Mouse (Mus musculus) embryonic facial prominence, embryonic 14.5 days (tissue): ENCODE results near the gene Grik5. TPM values are rescaled to one million over a fixed set of nuclear protein-coding genes. Genes with fewer than 3 reads are reported as not detected.

Experiments used
- ATAC-seq: fragments of 200-750 bp; cut with Nextera tagmentation; 2 replicates; pipeline ENCODE4 v1.8.0; 2017; ENCODE audit warnings: low read depth, moderate number of reproducible peaks, moderate TSS enrichment
- DNase-seq: peaks from one replicate; pipeline ENCODE4 v3.0.0-alpha.2; 2015; ENCODE audit warnings: low spot score
- H3K27ac ChIP-seq: fragments of 300-500 bp; sonication (generic); replicated peaks from 2 replicates; pipeline ENCODE4 v1.5.1; 2014; ENCODE audit warnings: low read depth, mild to moderate bottlenecking, low read length, moderate library complexity
- H3K27me3 ChIP-seq: fragments of 300-500 bp; sonication (generic); replicated peaks from 2 replicates; pipeline ENCODE4 v1.6.1; 2014; ENCODE audit warnings: low read length; ENCODE audit not compliant: control insufficient read depth, insufficient read depth
- H3K36me3 ChIP-seq: fragments of 300-500 bp; sonication (generic); 2 replicates; pipeline ENCODE4 v1.6.1; 2014; ENCODE audit warnings: low read length, mixed read lengths; ENCODE audit not compliant: control insufficient read depth, insufficient read depth
- H3K4me1 ChIP-seq: fragments of 300-500 bp; sonication (generic); 2 replicates; pipeline ENCODE4 v1.6.1; 2014; ENCODE audit warnings: antibody characterized with exemption, low read length; ENCODE audit not compliant: control insufficient read depth, insufficient read depth
- H3K4me2 ChIP-seq: fragments of 300-500 bp; sonication (generic); 2 replicates; pipeline ENCODE4 v1.6.1; 2014; ENCODE audit warnings: low read depth, mild to moderate bottlenecking, low read length, moderate library complexity, mixed read lengths
- H3K4me3 ChIP-seq: fragments of 300-500 bp; sonication (generic); 2 replicates; pipeline ENCODE4 v1.5.1; 2014; ENCODE audit warnings: low read depth, mild to moderate bottlenecking, low read length
- H3K9ac ChIP-seq: fragments of 300-500 bp; sonication (generic); 2 replicates; pipeline ENCODE4 v1.6.1; 2014; ENCODE audit warnings: low read depth, mild to moderate bottlenecking, low read length, moderate library complexity, mixed read lengths
- H3K9me3 ChIP-seq: fragments of 300-500 bp; sonication (generic); 2 replicates; pipeline ENCODE4 v1.6.1; 2016; ENCODE audit warnings: low read length; ENCODE audit not compliant: control insufficient read depth
- WGBS: fragments of 180-500 bp; shearing (Covaris S2); extraction: QIAGEN DNeasy Blood & Tissue Kit; methylation state at CpG from one replicate; pipeline ENCODE4 v1.1.7; 2014; 5-methylcytosine and 5-hydroxymethylcytosine counted together
- microRNA-seq: library from miRNA; unstranded; fragments of <30 nt; microRNA quantifications from one replicate; pipeline ENCODE4, GENCODE M21; 2016; ENCODE audit warnings: borderline number of aligned reads
- polyA plus RNA-seq: library from polyadenylated mRNA; unstranded; fragments of >200 nt; fragmentation: Nextera tagmentation; extraction: Ambion mirVana; gene quantifications from 2 replicates; pipeline ENCODE4 v1.2.1, GENCODE M21; 2014

Gene Grik5
- polyA plus RNA-seq, 1 experiment from 2014 or later = 7.0 TPM

- ATAC-seq = no peak
- Histone ChIP-seq H3K9ac (no peak overlapping the region), H3K4me3 (no peak overlapping the region), H3K27ac (no peak overlapping the region), H3K4me1 (peaks cover 4% of the 10 kb centered on the region), H3K9me3 (no peaks in the 10 kb centered on the region), H3K27me3 (no peaks in the 10 kb centered on the region), H3K4me2 (no peak overlapping the region), H3K36me3 (no peaks in the 10 kb centered on the region)
- 90% methylated on average over 3 of the region's 3 CpGs for WGBS
- DNase-seq = no peak
Observed at GRCm38 (mm10) chr7:24970341-24970740, 101.8 kb downstream of the Grik5 start.

GRCm38 (mm10) chr7:24969805-24970204 lies 102.3 kb downstream of the Grik5 start:
- H3K36me3 ChIP-seq = no peaks in the 10 kb centered on the region
- WGBS = 74% methylated on average over 12 of the region's 12 CpGs
- no peak overlapping the region for H3K9ac ChIP-seq
- H3K27me3 ChIP-seq = no peaks in the 10 kb centered on the region
- peaks cover 4% of the 10 kb centered on the region for H3K4me1 ChIP-seq
- H3K4me3 ChIP-seq = no peak overlapping the region
- DNase-seq (no peak), ATAC-seq (no peak)
- no peaks in the 10 kb centered on the region for H3K9me3 ChIP-seq
- H3K27ac ChIP-seq = no peak overlapping the region
- H3K4me2 ChIP-seq = no peak overlapping the region

- H3K4me3 ChIP-seq = no peak overlapping the region
- no peak overlapping the region for H3K4me2 ChIP-seq
- peaks cover 4% of the 10 kb centered on the region for H3K4me1 ChIP-seq
- WGBS = 66% methylated on average over 6 of the region's 6 CpGs
- no peaks in the 10 kb centered on the region for H3K36me3 ChIP-seq
- no peaks in the 10 kb centered on the region for H3K27me3 ChIP-seq
- no peak overlapping the region for H3K9ac ChIP-seq
- no peaks in the 10 kb centered on the region for H3K9me3 ChIP-seq
- no peak for DNase-seq
- ATAC-seq = no peak
- no peak overlapping the region for H3K27ac ChIP-seq
Observed at GRCm38 (mm10) chr7:24968463-24968862, 103.7 kb downstream of the Grik5 start.

- no peaks in the 10 kb centered on the region for H3K36me3 ChIP-seq
- WGBS = 79% methylated on average over 8 of the region's 8 CpGs
- H3K4me1 ChIP-seq = peaks cover 4% of the 10 kb centered on the region
- H3K9ac ChIP-seq = no peak overlapping the region
- H3K4me3 ChIP-seq = no peak overlapping the region
- DNase-seq (no peak), ATAC-seq (no peak)
- H3K9me3 ChIP-seq = no peaks in the 10 kb centered on the region
- no peak overlapping the region for H3K4me2 ChIP-seq
- no peak overlapping the region for H3K27ac ChIP-seq
- H3K27me3 ChIP-seq = no peaks in the 10 kb centered on the region
Observed at GRCm38 (mm10) chr7:24967966-24968365, 104.2 kb downstream of the Grik5 start.

GRCm38 (mm10) chr7:24964897-24965535 lies 107.1 kb downstream of the Grik5 start:
- ATAC-seq = no peak; the same call in 1 of the 2 replicates
- Histone ChIP-seq H3K36me3 (no peaks in the 10 kb centered on the region), H3K9me3 (no peaks in the 10 kb centered on the region), H3K4me2 (no peak overlapping the region), H3K9ac (no peak overlapping the region), H3K27ac (no peak overlapping the region), H3K4me3 (no peak overlapping the region), H3K27me3 (no peaks in the 10 kb centered on the region), H3K4me1 (no peaks in the 10 kb centered on the region)
- peak; percentile 56 for DNase-seq
- 6% methylated on average over 5 of the region's 5 CpGs for WGBS

GRCm38 (mm10) chr7:24964288-24964687 lies 107.9 kb downstream of the Grik5 start:
- no peaks in the 10 kb centered on the region for H3K4me1 ChIP-seq
- H3K9ac ChIP-seq = no peak overlapping the region
- DNase-seq (no peak), ATAC-seq (no peak)
- H3K4me3 ChIP-seq = no peak overlapping the region
- H3K4me2 ChIP-seq = no peak overlapping the region
- H3K36me3 ChIP-seq = no peaks in the 10 kb centered on the region
- H3K9me3 ChIP-seq = no peaks in the 10 kb centered on the region
- H3K27me3 ChIP-seq = no peaks in the 10 kb centered on the region
- WGBS = 74% methylated on average over 2 of the region's 2 CpGs
- H3K27ac ChIP-seq = no peak overlapping the region

Small RNAs within 50 kb of the gene (microRNA-seq; reads per million reads assigned to microRNA genes)
- gene Mir6537 (not detected), gene Mir7046 (not detected), gene Mir7047 (not detected)

Other genes starting within 250 kb of the Grik5 start
- 14.7 and 16.4 TPM in 2 replicates for gene Gm9844, start 210.1 kb downstream of the Grik5 start, polyA plus RNA-seq
- not detected in 2 replicates for gene Lypd4, start 202.4 kb downstream of the Grik5 start, polyA plus RNA-seq
- gene Dmrtc2, start 202.3 kb downstream of the Grik5 start, polyA plus RNA-seq = not detected in 2 replicates
- gene Rps19, start 188.0 kb downstream of the Grik5 start, polyA plus RNA-seq = 3,017 and 3,062 TPM in 2 replicates
- 0.35 and 0.60 TPM in 2 replicates for gene Cd79a, start 175.0 kb downstream of the Grik5 start, polyA plus RNA-seq
- 86.7 and 89.3 TPM in 2 replicates for gene Arhgef1, start 169.4 kb downstream of the Grik5 start, polyA plus RNA-seq
- not detected in 2 replicates for gene Gm4881, start 127.9 kb downstream of the Grik5 start, polyA plus RNA-seq
- gene Rabac1, start 99.6 kb downstream of the Grik5 start, polyA plus RNA-seq = 218 and 219 TPM in 2 replicates
- gene Atp1a3, start 66.4 kb downstream of the Grik5 start, polyA plus RNA-seq = 7.2 and 9.0 TPM in 2 replicates
- gene Zfp574, start 221 bp upstream of the Grik5 start, polyA plus RNA-seq = 24.1 and 25.2 TPM in 2 replicates
- 1.5 TPM in 2 replicates for gene Pou2f2, start 107.4 kb upstream of the Grik5 start, polyA plus RNA-seq
- gene Dedd2, start 148.3 kb upstream of the Grik5 start, polyA plus RNA-seq = 8.3 and 9.4 TPM in 2 replicates
- 4.1 and 4.4 TPM in 2 replicates for gene Zfp526, start 149.1 kb upstream of the Grik5 start, polyA plus RNA-seq
- 14.3 and 14.8 TPM in 2 replicates for gene Gsk3a, start 165.5 kb upstream of the Grik5 start, polyA plus RNA-seq
- gene Erf, start 178.4 kb upstream of the Grik5 start, polyA plus RNA-seq = 23.3 and 26.0 TPM in 2 replicates
- gene Cic, start 195.4 kb upstream of the Grik5 start, polyA plus RNA-seq = 48.8 and 49.0 TPM in 2 replicates
- gene Pafah1b3, start 225.6 kb upstream of the Grik5 start, polyA plus RNA-seq = 173 and 200 TPM in 2 replicates
- gene Prr19, start 229.1 kb upstream of the Grik5 start, polyA plus RNA-seq = 0.77 and 1.3 TPM in 2 replicates
- gene Tmem145, start 233.8 kb upstream of the Grik5 start, polyA plus RNA-seq = 1.7 and 2.0 TPM in 2 replicates
- gene Megf8, start 244.8 kb upstream of the Grik5 start, polyA plus RNA-seq = 15.4 and 15.8 TPM in 2 replicates